Mouse (Mus musculus) ES-Bruce4 (cell line): ENCODE data around the gene Acy3. TPM values are rescaled to one million over a fixed set of nuclear protein-coding genes. Genes with fewer than 3 reads are reported as not detected.
"Not testable (repeated sequence)": the region's sequence is repeated elsewhere in the genome, so short reads cannot be mapped to it uniquely, and the experiment has no call there.

Experiments used
- H3K27ac ChIP-seq: 2 replicates; pipeline ENCODE4 v1.5.1; 2012; ENCODE audit warnings: low read length, inconsistent platforms; ENCODE audit not compliant: insufficient read depth
- H3K27me3 ChIP-seq: 2 replicates; pipeline ENCODE4 v1.6.1; 2012; ENCODE audit warnings: mild to moderate bottlenecking, low read length, inconsistent platforms; ENCODE audit not compliant: control insufficient read depth, poor library complexity, insufficient read depth, severe bottlenecking
- H3K36me3 ChIP-seq: 2 replicates; pipeline ENCODE4 v1.6.1; 2012; ENCODE audit warnings: inconsistent platforms, mild to moderate bottlenecking, low read length, moderate library complexity; ENCODE audit not compliant: control insufficient read depth, poor library complexity, insufficient read depth, severe bottlenecking
- H3K4me1 ChIP-seq: one replicate; pipeline ENCODE4 v1.8.1; 2011; ENCODE audit warnings: low read length; ENCODE audit not compliant: control insufficient read depth, insufficient read depth
- H3K4me3 ChIP-seq: 2 replicates; pipeline ENCODE4 v1.5.1; 2011; ENCODE audit warnings: low read depth, mild to moderate bottlenecking, low read length
- H3K9ac ChIP-seq: 2 replicates; pipeline ENCODE4 v1.6.1; 2012; ENCODE audit warnings: low read depth, mild to moderate bottlenecking, inconsistent platforms; ENCODE audit not compliant: poor library complexity, severe bottlenecking
- H3K9me3 ChIP-seq: replicated peaks from 2 replicates; pipeline ENCODE4 v1.6.1; 2012; ENCODE audit warnings: mild to moderate bottlenecking, low read length, inconsistent platforms; ENCODE audit not compliant: control insufficient read depth, poor library complexity, insufficient read depth, severe bottlenecking
- CTCF ChIP-seq: IDR thresholded peaks from one replicate; pipeline ENCODE4 v1.8.1; 2011; ENCODE audit warnings: low read depth, low read length
- EP300 ChIP-seq: IDR thresholded peaks from 2 replicates; pipeline ENCODE4 v1.6.1; 2011; ENCODE audit warnings: low read depth, low read length; ENCODE audit not compliant: insufficient read depth
- POLR2A ChIP-seq: IDR thresholded peaks from one replicate; pipeline ENCODE4 v1.8.1; 2011; ENCODE audit warnings: low read length; ENCODE audit not compliant: insufficient read depth
- polyA plus RNA-seq: library from polyadenylated mRNA; stranded (reverse); fragments of >200 nt; gene quantifications from 2 replicates; pipeline ENCODE4 v1.2.4, GENCODE M21; 2011; ENCODE audit warnings: low read depth; ENCODE audit not compliant: missing spikeins, insufficient read depth, insufficient read length

Acy3 gene
- polyA plus RNA-seq, 1 experiment: 7.8 TPM

- no peaks in the 10 kb centered on the region for H3K4me1 ChIP-seq
- no peak within 1 kb of the TSS for H3K27ac ChIP-seq
- H3K27me3 ChIP-seq: no peaks in the 10 kb centered on the region
- H3K36me3 ChIP-seq: no peaks in the 10 kb centered on the region
- H3K9me3 ChIP-seq: no peaks in the 10 kb centered on the region
- no peak for TF ChIP-seq CTCF
- TF ChIP-seq POLR2A: no peak
- no peak for TF ChIP-seq EP300
- no peak within 1 kb of the TSS for H3K4me3 ChIP-seq
- no peak within 1 kb of the TSS for H3K9ac ChIP-seq
Observed at GRCm38 (mm10) chr19:3958470-3958869, 27.9 kb upstream of the Acy3 start, which contains the start of gene Aldh3b3. Gene Aldh3b3, plus strand, starts transcription at chr19:3958645.

- TF ChIP-seq POLR2A: no peak
- TF ChIP-seq EP300: no peak
- no peak for TF ChIP-seq CTCF
- H3K9ac ChIP-seq: no peak overlapping the region
- no peaks in the 10 kb centered on the region for H3K4me1 ChIP-seq
- H3K27me3 ChIP-seq: no peaks in the 10 kb centered on the region
- H3K27ac ChIP-seq: no peak overlapping the region
- no peaks in the 10 kb centered on the region for H3K9me3 ChIP-seq
- H3K36me3 ChIP-seq: no peaks in the 10 kb centered on the region
- H3K4me3 ChIP-seq: no peak overlapping the region
Observed at GRCm38 (mm10) chr19:3959030-3959429, 27.3 kb upstream of the Acy3 start.

GRCm38 (mm10) chr19:3960211-3960610, 26.2 kb upstream of the Acy3 start:
- no peaks in the 10 kb centered on the region for H3K4me1 ChIP-seq
- no peaks in the 10 kb centered on the region for H3K27me3 ChIP-seq
- no peak overlapping the region for H3K27ac ChIP-seq
- H3K9me3 ChIP-seq: no peaks in the 10 kb centered on the region
- no peak overlapping the region for H3K9ac ChIP-seq
- TF ChIP-seq CTCF (no peak), EP300 (no peak), POLR2A (no peak)
- H3K36me3 ChIP-seq: no peaks in the 10 kb centered on the region
- H3K4me3 ChIP-seq: no peak overlapping the region

- H3K4me3 ChIP-seq, H3K36me3 ChIP-seq, H3K27ac ChIP-seq, H3K9ac ChIP-seq, H3K4me1 ChIP-seq, H3K27me3 ChIP-seq, H3K9me3 ChIP-seq: not testable (repeated sequence)
Observed at GRCm38 (mm10) chr19:3961805-3962204, 24.6 kb upstream of the Acy3 start.

GRCm38 (mm10) chr19:3962469-3962868, 23.9 kb upstream of the Acy3 start:
- Histone ChIP-seq H3K9me3 (no peaks in the 10 kb centered on the region), H3K36me3 (no peaks in the 10 kb centered on the region)

GRCm38 (mm10) chr19:3964030-3964429, 22.3 kb upstream of the Acy3 start:
- Histone ChIP-seq H3K27me3 (no peaks in the 10 kb centered on the region), H3K4me1 (no peaks in the 10 kb centered on the region), H3K9me3 (no peaks in the 10 kb centered on the region), H3K9ac (no peak overlapping the region), H3K4me3 (no peak overlapping the region), H3K36me3 (no peaks in the 10 kb centered on the region), H3K27ac (no peak overlapping the region)
- TF ChIP-seq EP300 (no peak), CTCF (no peak), POLR2A (no peak)

More at GRCm38 (mm10) chr19:3962469-3962868, 23.9 kb upstream of the Acy3 start:
- Histone ChIP-seq H3K27ac (no peak overlapping the region), H3K4me3 (no peak overlapping the region), H3K9ac (no peak overlapping the region), H3K27me3 (no peaks in the 10 kb centered on the region), H3K4me1 (no peaks in the 10 kb centered on the region)
- no peak for TF ChIP-seq POLR2A
- TF ChIP-seq CTCF: peak; percentile 41
- no peak for TF ChIP-seq EP300
